Mouse (Mus musculus) embryonic fibroblast, embryonic 13.5 days (primary cell): ENCODE measurements around the gene Igfbp5.

Experiments used
- CTCF ChIP-seq: IDR thresholded peaks from 2 replicates; pipeline ENCODE4 v1.5.1; 2011; ENCODE audit warnings: mild to moderate bottlenecking, control low read depth, low read length, moderate library complexity, borderline replicate concordance; ENCODE audit not compliant: insufficient read depth
- POLR2A ChIP-seq: IDR thresholded peaks from 2 replicates; pipeline ENCODE4 v1.6.1; 2011; ENCODE audit warnings: low read depth, mild to moderate bottlenecking, control low read depth, low read length, moderate library complexity

DNA sequence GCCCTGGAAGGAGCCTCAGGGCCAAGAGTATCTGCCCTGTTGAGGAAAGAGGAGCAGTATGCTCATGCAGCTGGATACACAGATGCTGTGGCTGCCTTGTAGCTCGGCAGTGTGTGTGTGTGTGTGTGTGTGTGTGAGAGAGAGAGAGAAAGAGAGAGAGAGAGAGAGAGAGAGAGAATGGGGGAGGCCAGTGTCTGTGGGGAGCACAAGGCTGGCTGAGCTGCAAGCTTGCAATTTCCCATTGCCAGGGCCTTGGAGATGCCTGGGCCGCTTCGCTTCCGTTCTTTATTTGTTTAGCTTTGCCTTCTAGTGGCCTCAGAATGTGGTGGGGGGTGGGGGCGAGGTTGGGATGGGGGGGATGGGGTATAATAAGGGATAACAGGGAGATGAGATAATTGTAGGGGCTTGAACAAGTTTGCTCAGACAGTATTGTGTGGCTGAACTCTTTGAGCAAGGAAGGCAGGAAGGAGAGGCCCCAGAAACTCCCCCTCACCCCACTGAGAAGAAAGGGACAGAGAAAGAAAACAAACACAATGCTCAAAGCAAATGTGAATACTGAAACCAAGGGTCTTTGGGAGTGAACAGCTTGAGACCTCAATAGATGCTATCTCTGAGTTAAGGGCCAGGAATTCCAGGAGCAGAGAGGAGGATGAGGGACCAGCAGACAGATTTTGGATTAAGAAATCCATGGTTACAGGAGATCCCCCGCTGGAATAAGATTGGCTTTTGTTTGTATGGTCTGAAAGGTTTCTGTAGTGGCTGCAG, 60.9 kb downstream of the Igfbp5 start:
- TF ChIP-seq CTCF (no peak), POLR2A (no peak)
